Mouse (Mus musculus) embryonic facial prominence, embryonic 14.5 days (tissue): Measurements from ENCODE around the gene Mbip. TPM values are rescaled to one million over a fixed set of nuclear protein-coding genes. Genes with fewer than 3 reads are reported as not detected.

Experiments
- ATAC-seq: fragments of 200-750 bp; cut with Nextera tagmentation; 2 replicates; pipeline ENCODE4 v1.8.0; 2017; ENCODE audit warnings: low read depth, moderate number of reproducible peaks, moderate TSS enrichment
- DNase-seq: peaks from one replicate; pipeline ENCODE4 v3.0.0-alpha.2; 2015; ENCODE audit warnings: low spot score
- H3K27ac ChIP-seq: fragments of 300-500 bp; sonication (generic); replicated peaks from 2 replicates; pipeline ENCODE4 v1.5.1; 2014; ENCODE audit warnings: low read depth, mild to moderate bottlenecking, low read length, moderate library complexity
- H3K27me3 ChIP-seq: fragments of 300-500 bp; sonication (generic); replicated peaks from 2 replicates; pipeline ENCODE4 v1.6.1; 2014; ENCODE audit warnings: low read length; ENCODE audit not compliant: control insufficient read depth, insufficient read depth
- H3K36me3 ChIP-seq: fragments of 300-500 bp; sonication (generic); 2 replicates; pipeline ENCODE4 v1.6.1; 2014; ENCODE audit warnings: low read length, mixed read lengths; ENCODE audit not compliant: control insufficient read depth, insufficient read depth
- H3K4me1 ChIP-seq: fragments of 300-500 bp; sonication (generic); 2 replicates; pipeline ENCODE4 v1.6.1; 2014; ENCODE audit warnings: antibody characterized with exemption, low read length; ENCODE audit not compliant: control insufficient read depth, insufficient read depth
- H3K4me2 ChIP-seq: fragments of 300-500 bp; sonication (generic); 2 replicates; pipeline ENCODE4 v1.6.1; 2014; ENCODE audit warnings: low read depth, mild to moderate bottlenecking, low read length, moderate library complexity, mixed read lengths
- H3K4me3 ChIP-seq: fragments of 300-500 bp; sonication (generic); 2 replicates; pipeline ENCODE4 v1.5.1; 2014; ENCODE audit warnings: low read depth, mild to moderate bottlenecking, low read length
- H3K9ac ChIP-seq: fragments of 300-500 bp; sonication (generic); 2 replicates; pipeline ENCODE4 v1.6.1; 2014; ENCODE audit warnings: low read depth, mild to moderate bottlenecking, low read length, moderate library complexity, mixed read lengths
- H3K9me3 ChIP-seq: fragments of 300-500 bp; sonication (generic); 2 replicates; pipeline ENCODE4 v1.6.1; 2016; ENCODE audit warnings: low read length; ENCODE audit not compliant: control insufficient read depth
- WGBS: fragments of 180-500 bp; shearing (Covaris S2); extraction: QIAGEN DNeasy Blood & Tissue Kit; methylation state at CpG from one replicate; pipeline ENCODE4 v1.1.7; 2014; 5-methylcytosine and 5-hydroxymethylcytosine counted together
- polyA plus RNA-seq: library from polyadenylated mRNA; unstranded; fragments of >200 nt; fragmentation: Nextera tagmentation; extraction: Ambion mirVana; gene quantifications from 2 replicates; pipeline ENCODE4 v1.2.1, GENCODE M21; 2014

Mbip gene
- polyA plus RNA-seq, 1 experiment from 2014 or later: 27.2 TPM

DNA sequence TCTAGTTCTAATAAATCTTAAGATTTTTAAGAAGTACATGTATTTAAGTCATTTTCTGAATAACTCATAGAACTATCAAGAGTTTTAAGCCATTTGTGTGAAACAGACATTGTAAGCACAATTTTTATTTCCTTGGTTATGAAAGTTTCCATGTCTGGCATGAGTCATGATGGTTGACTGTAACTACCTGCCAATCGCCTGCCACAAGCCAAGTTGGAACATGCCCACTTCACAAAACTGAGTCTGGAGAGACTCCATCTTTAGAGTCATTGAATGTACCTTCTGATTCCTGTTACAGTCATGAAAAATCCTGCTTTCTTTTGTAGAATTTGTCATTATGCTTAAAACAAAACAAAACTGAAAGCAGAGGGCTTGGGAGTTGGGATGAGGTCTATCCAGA is 19.8 kb downstream of the Mbip start:
- no peak overlapping the region for H3K9ac ChIP-seq
- peaks cover 43% of the 10 kb centered on the region for H3K36me3 ChIP-seq
- no peak overlapping the region for H3K27ac ChIP-seq
- WGBS: 87% methylated on average over 1 of the region's 1 CpGs
- ATAC-seq: no peak
- no peaks in the 10 kb centered on the region for H3K4me1 ChIP-seq
- no peak overlapping the region for H3K4me2 ChIP-seq
- H3K27me3 ChIP-seq: no peaks in the 10 kb centered on the region
- no peak for DNase-seq
- no peak overlapping the region for H3K4me3 ChIP-seq
- no peaks in the 10 kb centered on the region for H3K9me3 ChIP-seq

DNA sequence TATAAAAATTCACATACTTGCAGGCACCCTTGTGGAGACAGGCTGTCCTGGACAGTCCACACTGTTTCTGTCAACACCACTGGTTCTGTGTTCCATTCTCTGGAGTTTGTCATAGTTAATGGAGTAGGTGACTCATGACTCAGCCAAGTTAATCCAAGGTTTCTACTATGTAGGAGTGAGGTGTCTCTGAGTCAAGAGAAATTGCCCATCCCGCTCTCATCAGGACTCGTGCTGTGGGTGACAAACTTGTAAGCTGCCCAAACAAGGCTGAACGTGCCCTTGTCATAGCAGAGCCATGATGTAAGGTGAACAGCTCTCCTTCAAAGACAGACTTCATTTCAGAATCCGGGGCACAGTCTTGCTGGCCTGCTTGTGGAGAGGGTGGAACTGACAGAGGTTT is 26.8 kb downstream of the Mbip start:
- H3K9me3 ChIP-seq: no peaks in the 10 kb centered on the region
- no peak overlapping the region for H3K9ac ChIP-seq
- no peak overlapping the region for H3K4me2 ChIP-seq
- no peak overlapping the region for H3K4me3 ChIP-seq
- H3K4me1 ChIP-seq: no peaks in the 10 kb centered on the region
- whole genome bisulfite sequencing: 81% methylated on average over 4 of the region's 4 CpGs
- no peaks in the 10 kb centered on the region for H3K27me3 ChIP-seq
- DNase-seq (no peak), ATAC-seq (no peak)
- H3K36me3 ChIP-seq: no peaks in the 10 kb centered on the region
- H3K27ac ChIP-seq: no peak overlapping the region

- no peak overlapping the region for H3K4me3 ChIP-seq
- WGBS: 74% methylated on average over 8 of the region's 8 CpGs
- H3K9ac ChIP-seq: no peak overlapping the region
- no peak for ATAC-seq
- H3K4me2 ChIP-seq: no peak overlapping the region
- DNase-seq: no peak
- H3K27ac ChIP-seq: no peak overlapping the region
- no peaks in the 10 kb centered on the region for H3K4me1 ChIP-seq
- H3K27me3 ChIP-seq: no peaks in the 10 kb centered on the region
- H3K36me3 ChIP-seq: no peaks in the 10 kb centered on the region
- no peaks in the 10 kb centered on the region for H3K9me3 ChIP-seq
These were observed 27.6 kb downstream of the Mbip start for GRCm38 (mm10) chr12:56318059-56318458.

DNA sequence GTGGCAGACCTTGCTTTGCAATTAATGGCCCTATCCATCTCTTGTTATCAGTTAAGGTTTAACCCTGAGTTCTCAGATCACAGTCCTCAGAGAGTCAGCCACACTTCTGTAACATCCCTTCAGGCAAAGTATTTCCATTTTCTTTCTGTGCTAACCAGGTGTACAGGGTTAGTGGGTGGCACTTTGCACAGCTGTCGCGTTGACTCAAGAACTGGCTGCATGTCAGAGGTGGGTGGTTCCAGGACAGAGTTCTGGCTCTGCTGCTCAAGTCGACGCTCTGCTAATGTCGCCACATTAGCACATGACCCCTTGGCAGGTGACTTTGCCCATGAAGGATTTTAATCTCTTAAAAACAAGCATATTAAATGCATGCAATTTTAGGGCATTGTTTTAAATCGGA is 39.9 kb downstream of the Mbip start:
- Histone ChIP-seq H3K9ac (no peak overlapping the region), H3K4me3 (no peak overlapping the region), H3K27ac (no peak overlapping the region), H3K36me3 (no peaks in the 10 kb centered on the region), H3K9me3 (no peaks in the 10 kb centered on the region), H3K4me2 (no peak overlapping the region), H3K4me1 (no peaks in the 10 kb centered on the region), H3K27me3 (0 out of 2 replicates have a peak, but pooled peaks cover 3% of the 10 kb centered on the region)
- WGBS: 62% methylated on average over 6 of the region's 6 CpGs
- ATAC-seq (no peak), DNase-seq (no peak)

DNA sequence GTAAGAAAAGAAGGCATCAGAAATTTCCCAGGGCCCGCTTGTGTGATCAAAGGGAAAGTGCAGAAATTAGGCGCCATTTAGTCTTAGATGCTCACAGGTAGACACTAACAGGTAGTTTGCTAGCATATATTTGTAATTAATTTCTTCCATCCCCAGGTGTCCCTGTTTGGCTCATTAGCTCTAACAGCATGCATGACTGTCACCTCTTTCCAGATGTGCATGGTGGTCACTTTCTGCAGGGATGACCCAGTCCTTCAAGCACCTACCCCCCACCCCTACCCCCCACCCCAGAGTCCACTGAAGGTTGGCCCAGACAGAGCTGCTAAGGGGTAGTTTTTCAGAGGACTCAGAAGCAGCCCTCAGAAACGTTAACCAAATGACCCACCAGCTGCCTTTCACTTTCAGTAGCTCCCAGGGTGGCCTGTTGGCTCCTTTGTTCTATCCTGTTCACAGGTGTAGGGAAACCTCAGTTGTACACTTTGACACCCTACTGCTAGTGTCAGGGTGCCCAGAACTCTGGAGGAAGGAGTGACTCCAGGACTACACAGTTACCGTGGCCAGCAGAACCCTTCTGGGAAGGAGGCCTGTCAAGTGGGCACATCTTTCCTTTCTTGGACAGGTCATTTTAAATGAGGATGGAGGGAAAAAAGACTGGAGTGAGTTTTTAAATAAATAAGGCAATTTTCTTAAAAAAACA is 43.2 kb downstream of the Mbip start:
- 0 out of 2 replicates have a peak, but pooled peaks have one; percentile 2 for ATAC-seq

DNA sequence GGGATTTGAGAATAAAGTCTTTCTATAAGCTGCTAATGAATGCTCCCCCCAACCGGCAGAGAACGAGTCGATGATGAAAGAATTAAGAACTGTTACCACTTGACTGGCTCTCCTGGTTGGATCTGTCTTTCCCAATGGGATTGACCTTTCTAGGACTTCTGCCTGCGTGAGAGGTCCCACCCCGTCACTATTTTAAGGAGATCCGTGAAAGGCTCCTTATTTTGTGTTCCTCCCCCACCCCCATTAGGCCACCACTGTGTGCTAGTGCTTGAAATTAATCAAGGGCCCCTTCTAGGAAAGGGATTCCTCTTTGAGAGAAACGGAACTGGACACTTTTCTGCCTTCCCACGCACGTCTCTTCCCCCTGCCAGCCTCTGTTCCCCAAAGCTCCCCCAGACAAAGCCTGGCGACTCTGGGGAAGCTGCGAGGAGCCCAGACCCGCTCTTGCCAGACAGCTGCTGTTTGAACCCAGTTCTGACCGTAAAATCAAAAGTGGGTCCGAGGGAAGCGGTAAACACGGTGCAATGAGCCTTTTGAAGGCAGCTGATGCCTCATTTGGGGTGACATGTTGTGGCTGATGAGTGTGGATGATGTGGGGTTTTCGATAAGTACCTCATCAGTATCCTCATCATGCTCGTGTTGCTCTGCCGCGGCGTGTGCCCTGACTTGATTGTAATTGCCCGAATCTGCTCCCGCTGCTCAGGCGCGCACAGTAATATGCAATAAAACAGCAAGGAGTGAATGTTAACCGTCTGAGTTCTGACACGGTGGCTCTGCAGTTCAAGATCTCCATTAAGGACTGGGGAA is 44.0 kb downstream of the Mbip start:
- peak overlapping the region; percentile 66 for H3K4me2 ChIP-seq

More for the DNA sequence above, 43.2 kb downstream of the Mbip start:
- peaks cover 5% of the 10 kb centered on the region; the same call in 1 of the 2 replicates for H3K4me1 ChIP-seq
- no peaks in the 10 kb centered on the region for H3K36me3 ChIP-seq
- no peak for DNase-seq
- H3K9me3 ChIP-seq: no peaks in the 10 kb centered on the region
- H3K4me3 ChIP-seq: peak overlapping the region; percentile 32
- WGBS: 36% methylated on average over 4 of the region's 4 CpGs
- H3K27ac ChIP-seq: no peak overlapping the region
- 0 out of 2 replicates have a peak overlapping the region, but pooled peaks have one; percentile 38 for H3K9ac ChIP-seq
- H3K27me3 ChIP-seq: 0 out of 2 replicates have a peak, but pooled peaks cover 3% of the 10 kb centered on the region
- peak overlapping the region; percentile 66 for H3K4me2 ChIP-seq

GRCm38 (mm10) chr12:56299610-56300009 is 46.1 kb downstream of the Mbip start:
- Histone ChIP-seq H3K27ac (no peak overlapping the region), H3K4me1 (peaks cover 10% of the 10 kb centered on the region; the same call in 1 of the 2 replicates), H3K4me3 (no peak overlapping the region), H3K36me3 (no peaks in the 10 kb centered on the region), H3K9me3 (no peaks in the 10 kb centered on the region), H3K9ac (no peak overlapping the region), H3K4me2 (no peak overlapping the region), H3K27me3 (0 out of 2 replicates have a peak, but pooled peaks cover 3% of the 10 kb centered on the region)
- WGBS: 63% methylated on average over 3 of the region's 3 CpGs
- no peak for ATAC-seq
- no peak for DNase-seq

More for the DNA sequence above, 44.0 kb downstream of the Mbip start:
- peak; percentile 67 for ATAC-seq
- H3K4me1 ChIP-seq: peaks cover 9% of the 10 kb centered on the region; the same call in 1 of the 2 replicates
- 18% methylated on average over 27 of the region's 27 CpGs for WGBS
- no peaks in the 10 kb centered on the region for H3K36me3 ChIP-seq
- peak overlapping the region; percentile 32 for H3K4me3 ChIP-seq
- H3K9ac ChIP-seq: 0 out of 2 replicates have a peak overlapping the region, but pooled peaks have one; percentile 38
- no peak overlapping the region for H3K27ac ChIP-seq
- no peaks in the 10 kb centered on the region for H3K9me3 ChIP-seq
- 0 out of 2 replicates have a peak, but pooled peaks cover 3% of the 10 kb centered on the region for H3K27me3 ChIP-seq
- DNase-seq: peak; percentile 20

- DNase-seq: no peak
These were observed 46.8 kb downstream of the Mbip start for GRCm38 (mm10) chr12:56298919-56299318.

More at GRCm38 (mm10) chr12:56298919-56299318, 46.8 kb downstream of the Mbip start:
- Histone ChIP-seq H3K27ac (no peak overlapping the region), H3K4me2 (no peak overlapping the region), H3K4me3 (no peak overlapping the region), H3K27me3 (0 out of 2 replicates have a peak, but pooled peaks cover 3% of the 10 kb centered on the region), H3K36me3 (no peaks in the 10 kb centered on the region), H3K4me1 (peaks cover 10% of the 10 kb centered on the region; the same call in 1 of the 2 replicates), H3K9ac (no peak overlapping the region), H3K9me3 (no peaks in the 10 kb centered on the region)
- ATAC-seq: no peak
- WGBS: 18% methylated on average over 1 of the region's 1 CpGs
